30 mouse cellular contexts compared by ENCODE assay signal in the genomic region with DNA sequence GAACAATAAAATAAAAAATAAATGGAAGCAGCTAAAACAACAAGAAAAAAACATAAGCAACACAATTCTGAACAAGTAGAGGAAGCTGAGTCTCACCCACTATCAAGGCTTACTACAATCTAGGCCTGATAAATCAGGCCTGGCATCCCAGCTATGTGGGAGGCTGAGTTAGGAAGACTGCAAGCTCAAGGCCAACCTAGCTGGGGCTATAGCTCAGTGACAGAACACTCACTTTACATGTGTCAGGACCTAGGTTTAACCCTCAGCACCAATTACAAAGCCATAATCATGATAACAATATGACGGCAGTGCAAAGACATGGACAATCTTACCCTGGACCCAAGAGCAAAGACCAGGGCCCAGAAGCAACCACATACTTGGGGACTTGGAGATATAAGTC. TPM values are rescaled to one million over a fixed set of nuclear protein-coding genes. Genes with fewer than 3 reads are reported as not detected.
"Had no signal": no experiment of that assay in that cellular context is flagged by ENCODE, and none has a peak within 500 bp of the region (broad histone marks: within the 10 kb centered on the region; RNA-seq: fewer than 3 reads in every experiment).

No protein-coding gene starts in this region.

- H3K9ac ChIP-seq: limb, embryonic 12.5 days; limb, embryonic 15.5 days; liver, embryonic 13.5 days had no signal

- H3K27me3 ChIP-seq: limb, embryonic 12.5 days; limb, embryonic 15.5 days; liver, embryonic 13.5 days had no signal

- H3K4me1 ChIP-seq: limb, embryonic 12.5 days; limb, embryonic 15.5 days had no signal

- DNase-seq: kidney, postnatal 14 days; kidney, postnatal 4 days; left cerebral cortex, postnatal 4 days; liver, embryonic 13.5 days; lung, adult 2 months; lung, postnatal 14 days; lung, postnatal 4 days; midbrain, embryonic 14.5 days; right cerebral cortex, adult 18-20 months; right cerebral cortex, postnatal 14 days; right cerebral cortex, postnatal 4 days; thymus, adult 2 months; thymus, postnatal 14 days; thymus, postnatal 4 days had no signal

- H3K4me2 ChIP-seq: limb, embryonic 12.5 days; limb, embryonic 15.5 days; liver, embryonic 13.5 days; midbrain, embryonic 11.5 days had no signal

- H3K9me3 ChIP-seq: limb, embryonic 12.5 days; limb, embryonic 15.5 days; liver, embryonic 13.5 days had no signal

- H3K4me3 ChIP-seq: limb, embryonic 12.5 days; limb, embryonic 15.5 days; liver, embryonic 13.5 days had no signal

- H3K27ac ChIP-seq: limb, embryonic 12.5 days; limb, embryonic 15.5 days; liver, embryonic 13.5 days; stomach, postnatal 0 days had no signal

RNA-seq across cellular contexts. Expression of gene Rprml, which starts 41.7 kb away (rescaled TPM):
- total RNA-seq: megakaryocyte progenitor cell, adult 5-6 weeks; megakaryocyte-erythroid progenitor cell, adult 5-6 weeks had no signal
- polyA plus RNA-seq: kidney, embryonic 16.5 days; limb, embryonic 12.5 days; liver, embryonic 13.5 days; liver, embryonic 16.5 days; lung, embryonic 16.5 days; midbrain, embryonic 11.5 days; stomach, embryonic 14.5 days had no signal

RNA-seq across cellular contexts. Expression of gene Lyzl6, which starts 52.3 kb away (rescaled TPM):
- total RNA-seq: layer of hippocampus, adult 18-20 months; layer of hippocampus, postnatal 14 days; left cerebral cortex, postnatal 14 days; left cerebral cortex, postnatal 4 days; megakaryocyte progenitor cell, adult 5-6 weeks; megakaryocyte-erythroid progenitor cell, adult 5-6 weeks; midbrain, postnatal 0 days had no signal
- polyA plus RNA-seq: kidney, embryonic 16.5 days; limb, embryonic 12.5 days; limb, embryonic 15.5 days; liver, embryonic 13.5 days; liver, embryonic 16.5 days; lung, adult 2 months; lung, embryonic 16.5 days; midbrain, embryonic 11.5 days; midbrain, embryonic 14.5 days; midbrain, postnatal 0 days; neural tube, embryonic 11.5 days; neural tube, embryonic 14.5 days; stomach, embryonic 14.5 days; stomach, postnatal 0 days; thymus, adult 2 months had no signal

RNA-seq across cellular contexts. Expression of gene Wnt9b, which starts 58.6 kb away (rescaled TPM):
- total RNA-seq: left cerebral cortex, postnatal 4 days; megakaryocyte progenitor cell, adult 5-6 weeks; megakaryocyte-erythroid progenitor cell, adult 5-6 weeks had no signal
- polyA plus RNA-seq: lung, embryonic 16.5 days; stomach, postnatal 0 days had no signal
